Mouse (Mus musculus): ENCODE results near the gene Trmo. TPM values are rescaled to one million over a fixed set of nuclear protein-coding genes. Genes with fewer than 3 reads are reported as not detected.

The Trmo gene
- total RNA-seq (2021): 7.5 and 9.9 TPM in 2 replicates
- long read RNA-seq, partial matches to known transcripts: 0 of 6 reads
- long read RNA-seq, other reads (novel, unspliced or antisense): 2 of 6 reads

- DNase-seq: peak; percentile 94
These were observed at the start of gene Trmo for GRCm38 (mm10) chr4:46389013-46389611. Gene Trmo, minus strand, starts transcription at chr4:46389437.

- DNase-seq: no peak
These were observed 43.3 kb upstream of the Trmo start for GRCm38 (mm10) chr4:46432339-46433036.

- DNase-seq: no peak
These were observed 39.8 kb upstream of the Trmo start for GRCm38 (mm10) chr4:46428903-46429499.

- no peak for DNase-seq
These were observed 33.4 kb upstream of the Trmo start for GRCm38 (mm10) chr4:46422625-46423024.

- DNase-seq: no peak
These were observed 29.6 kb upstream of the Trmo start for GRCm38 (mm10) chr4:46418851-46419250.

GRCm38 (mm10) chr4:46417491-46417890, 28.3 kb upstream of the Trmo start:
- peak; percentile 15 for DNase-seq

GRCm38 (mm10) chr4:46413406-46413805, 24.2 kb upstream of the Trmo start, which contains the start of gene Hemgn:
Gene Hemgn, minus strand, starts transcription at chr4:46413506.
- no peak for DNase-seq

- DNase-seq: no peak
These were observed 22.9 kb upstream of the Trmo start for GRCm38 (mm10) chr4:46412113-46412512.

- no peak for DNase-seq
These were observed 22.3 kb upstream of the Trmo start for GRCm38 (mm10) chr4:46411489-46411888.

GRCm38 (mm10) chr4:46410677-46411076, 21.4 kb upstream of the Trmo start:
- DNase-seq: no peak

- DNase-seq: no peak
These were observed 17.9 kb upstream of the Trmo start for GRCm38 (mm10) chr4:46406966-46407703.

- no peak for DNase-seq
These were observed 15.0 kb upstream of the Trmo start for GRCm38 (mm10) chr4:46404042-46404795.

GRCm38 (mm10) chr4:46398839-46399238, 9.6 kb upstream of the Trmo start:
- DNase-seq: no peak

- no peak for DNase-seq
These were observed 6.5 kb upstream of the Trmo start for GRCm38 (mm10) chr4:46395736-46396135.

GRCm38 (mm10) chr4:46394388-46394787, 5.2 kb upstream of the Trmo start:
- DNase-seq: no peak

GRCm38 (mm10) chr4:46390390-46390970, 1.2 kb upstream of the Trmo start:
- DNase-seq: peak; percentile 73

GRCm38 (mm10) chr4:46389612-46390341, 540 bp upstream of the Trmo start:
- peak; percentile 16 for DNase-seq

GRCm38 (mm10) chr4:46388556-46388955, 681 bp downstream of the Trmo start:
- DNase-seq: no peak

- DNase-seq: peak; percentile 82
These were observed 14.3 kb downstream of the Trmo start for GRCm38 (mm10) chr4:46374869-46375368.

- DNase-seq: peak; percentile 28
These were observed 14.8 kb downstream of the Trmo start for GRCm38 (mm10) chr4:46374455-46374854.

GRCm38 (mm10) chr4:46371030-46371429, 18.2 kb downstream of the Trmo start:
- DNase-seq: peak; percentile 89

All from adrenal gland, postnatal 25 days (tissue).